In the genomic region with DNA sequence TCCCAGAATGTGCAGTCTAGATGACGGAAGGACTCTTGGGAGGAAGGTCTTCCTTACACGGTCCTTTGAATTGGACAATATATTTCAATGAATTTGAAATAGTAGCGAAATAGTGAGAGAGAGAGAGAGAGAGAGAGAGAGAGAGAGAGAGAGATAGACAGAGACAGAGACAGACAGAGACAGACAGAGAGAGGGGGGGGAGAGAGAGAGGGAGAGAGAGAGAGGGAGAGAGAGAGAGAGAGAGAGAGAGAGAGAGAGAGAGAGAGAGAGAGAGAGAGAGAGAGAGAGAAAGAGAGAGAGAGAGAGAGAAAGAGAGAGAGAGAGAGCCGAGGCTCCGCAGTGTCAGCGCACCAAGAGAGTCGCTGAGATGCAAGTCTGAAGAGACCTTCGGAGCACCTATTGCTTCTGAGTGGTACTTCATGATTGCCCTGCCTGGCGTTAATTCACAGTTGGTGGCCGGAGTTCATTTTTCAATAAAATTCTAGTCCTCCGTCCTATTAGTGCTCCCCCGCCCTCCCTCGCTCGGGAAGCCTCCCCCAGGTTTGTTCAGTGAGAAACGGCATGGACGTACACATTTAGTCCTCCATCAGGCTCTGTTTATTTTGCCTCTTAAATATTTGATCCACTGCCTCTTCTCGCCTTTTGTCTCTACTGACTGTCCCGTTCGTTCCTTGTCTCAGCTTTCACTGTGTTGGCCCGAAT, we compare ENCODE assay signal across 8 mouse cellular contexts. TPM values are rescaled to one million over a fixed set of nuclear protein-coding genes. Genes with fewer than 3 reads are reported as not detected.
A peak's percentile ranks its signal among the peaks of the same experiment; 100 is the strongest.
DNase-seq lines count a peak whose midpoint lies in the region; ATAC-seq and TF ChIP-seq lines count a peak whose summit lies in the region.

No protein-coding gene starts in this region.

- H3K27me3 ChIP-seq in stomach, postnatal 0 days (ENCODE audit: control insufficient read depth, insufficient read depth, low read length) = no peaks in the 10 kb centered on the region

- no peak for TF ChIP-seq EP300 in stomach, postnatal 0 days (optimal IDR thresholded peaks at IDR 0.05)

- H3K9me3 ChIP-seq in stomach, postnatal 0 days (ENCODE audit: control insufficient read depth, low read length) = no peaks in the 10 kb centered on the region

- peak overlapping the region; percentile 62 for H3K4me2 ChIP-seq in stomach, postnatal 0 days (replicated peaks; ENCODE audit: low read depth)

- H3K36me3 ChIP-seq in macrophage (ENCODE audit: inconsistent target) = peaks cover 15% of the 10 kb centered on the region
- H3K36me3 ChIP-seq in stomach, postnatal 0 days (ENCODE audit: control insufficient read depth, insufficient read depth, low read length) = no peaks in the 10 kb centered on the region

- TF ChIP-seq CTCF in stomach, postnatal 0 days (IDR thresholded peaks at IDR 0.05; ENCODE audit: low read depth) = no peak

- H3K27ac ChIP-seq in macrophage = peak overlapping the region; percentile 67
- peak overlapping the region; percentile 96 for H3K27ac ChIP-seq in stomach, postnatal 0 days (replicated peaks)

- WGBS in macrophage (ENCODE audit: missing documents) = 38% methylated on average over 17 of the region's 20 CpGs
- 21% methylated on average over 20 of the region's 20 CpGs for WGBS in stomach, postnatal 0 days

- H3K4me1 ChIP-seq in stomach, postnatal 0 days (replicated peaks; ENCODE audit: control insufficient read depth, insufficient read depth) = no peaks in the 10 kb centered on the region

- peak; percentile 11 for ATAC-seq in frontal cortex, adult (ENCODE audit: low TSS enrichment)
- peak; percentile 23 to 30; a peak in 1 of 4 replicates for ATAC-seq in hematopoietic stem cell, adult 5-6 weeks (replicated peaks in 1 of 2; ENCODE audit: insufficient read depth in 1 of 2, low FRiP score in 2 of 2, low TSS enrichment in 1 of 2, low read depth in 1 of 2, poor library complexity in 2 of 2, severe bottlenecking in 2 of 2)
- no peak for ATAC-seq in stomach, postnatal 0 days (ENCODE audit: low FRiP score, low TSS enrichment)

- H3K79me2 ChIP-seq in macrophage (ENCODE audit: inconsistent target) = peaks cover 31% of the 10 kb centered on the region

- peak overlapping the region; percentile 99 for H3K9ac ChIP-seq in stomach, postnatal 0 days (ENCODE audit: low read length)

- peak overlapping the region; percentile 60 for H3K4me3 ChIP-seq in macrophage (ENCODE audit: inconsistent target)
- H3K4me3 ChIP-seq in stomach, postnatal 0 days (ENCODE audit: low read depth, low read length) = peak overlapping the region; percentile 98

- DNase-seq in frontal cortex, postnatal 10 days (ENCODE audit: low spot score in 2 of 2) = no peak
- peak; percentile 11 to 22 for DNase-seq in B cell, adult 2 months
- peak; percentile 12 to 25 for DNase-seq in cerebellum, adult 18-20 months
- peak; percentile 35 for DNase-seq in stomach, postnatal 0 days (ENCODE audit: low spot score)
- no peak for DNase-seq in layer of hippocampus, postnatal 14 days (ENCODE audit: low spot score in 2 of 2)

RNA-seq across cellular contexts. Expression of gene Zcchc9, which starts 0.5 kb away (rescaled TPM):
- total RNA-seq in hematopoietic stem cell, adult 5-6 weeks (2017) = 41.1 and 63.4 TPM in 2 replicates
- 10 to 100 TPM; 12.9 to 53.1 (median 34.7) TPM for total RNA-seq in macrophage (2018; cell fraction: chromatin; rRNA removed)
- 10 to 100 TPM; 17.5 to 31.0 (median 23.5) TPM for total RNA-seq in macrophage (2018; cell fraction: cytosol; rRNA removed)
- total RNA-seq in macrophage (2018; cell fraction: nucleus; rRNA removed) = 10 to 100 TPM; 16.8 to 39.0 (median 25.2) TPM
- 20.6 to 27.3 TPM (median 21.6 TPM) in 3 replicates for polyA plus RNA-seq in macrophage (2018)
- polyA plus RNA-seq in stomach, postnatal 0 days (2015; fragmentation: Nextera tagmentation; extraction: Ambion mirVana) = 18.6 and 19.0 TPM in 2 replicates
- 10 to 100 TPM; 15.8 to 16.0 TPM for total RNA-seq in layer of hippocampus, postnatal 14 days (2021)

Comparison
In these comparisons a context has a peak if more than half of its experiments do, and no peak if none do; other contexts are left out.
1. DNase-seq: peak in B cell, adult 2 months (2 of 2), cerebellum, adult 18-20 months (2 of 2) and stomach, postnatal 0 days (single experiment); none in frontal cortex, postnatal 10 days (0 of 2) and layer of hippocampus, postnatal 14 days (0 of 2).